Mouse (Mus musculus) CH12.LX (cell line): Measurements from ENCODE around the gene Dennd2c.

Experiments
- CTCF ChIP-seq, 2 experiments: IDR thresholded peaks in 1 of 2; conservative IDR thresholded peaks in 1 of 2; 2 replicates each; pipeline ENCODE4 v1.5.1; 2011 to 2012; ENCODE audit warnings: low read depth in 2 of 2, low read length in 2 of 2, improper control_type of control experiment in 1 of 2, inconsistent platforms in 1 of 2, mild to moderate bottlenecking in 1 of 2, moderate library complexity in 1 of 2
- EP300 ChIP-seq: IDR thresholded peaks from 2 replicates; pipeline ENCODE4 v1.6.1; 2011; ENCODE audit warnings: low read length, improper control_type of control experiment
- JUND ChIP-seq: conservative IDR thresholded peaks from 2 replicates; pipeline ENCODE4 v1.6.1; 2011; ENCODE audit warnings: low read depth, low read length, improper control_type of control experiment
- MYC ChIP-seq: IDR thresholded peaks from 2 replicates; pipeline ENCODE4 v1.6.1; 2011; ENCODE audit warnings: low read depth, mild to moderate bottlenecking, improper control_type of control experiment, low read length
- NELFE ChIP-seq: IDR thresholded peaks from 2 replicates; pipeline ENCODE4 v1.6.1; 2011; ENCODE audit warnings: low read depth, low read length, improper control_type of control experiment
- POLR2A ChIP-seq: IDR thresholded peaks from 2 replicates; pipeline ENCODE4 v1.6.1; 2011; ENCODE audit warnings: low read depth, mild to moderate bottlenecking, improper control_type of control experiment, low read length
- TCF12 ChIP-seq: IDR thresholded peaks from 2 replicates; pipeline ENCODE4 v1.6.1; 2014; ENCODE audit warnings: low read depth, mild to moderate bottlenecking, inconsistent platforms, low read length, improper control_type of control experiment
- UBTF ChIP-seq: IDR thresholded peaks from 2 replicates; pipeline ENCODE4 v1.6.1; 2012; ENCODE audit warnings: low read depth, mild to moderate bottlenecking, inconsistent platforms, low read length, improper control_type of control experiment, moderate library complexity
- ZC3H11A ChIP-seq: IDR thresholded peaks from 2 replicates; pipeline ENCODE4 v1.6.1; 2012; ENCODE audit warnings: low read depth, mild to moderate bottlenecking, inconsistent platforms, low read length, improper control_type of control experiment

DNA sequence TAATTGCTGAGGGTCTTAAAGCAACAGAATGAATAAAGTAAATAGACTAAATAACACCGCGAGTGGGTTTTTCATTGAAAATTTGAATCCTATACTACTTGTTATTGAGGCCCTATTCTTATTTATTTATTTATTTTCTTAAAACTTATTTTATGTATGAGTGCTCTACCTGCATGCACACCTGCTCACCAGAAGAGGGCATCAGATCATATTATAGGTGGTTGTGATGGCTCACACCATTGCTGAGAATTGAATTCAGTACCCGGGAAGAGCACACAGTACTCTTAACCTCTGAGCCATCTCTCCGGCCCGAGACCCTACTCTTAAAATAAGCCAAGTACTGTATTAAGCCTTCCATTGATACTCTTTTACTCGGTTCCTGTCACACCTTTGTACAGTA, 2.7 kb upstream of the Dennd2c start:
- TF ChIP-seq POLR2A (no peak), EP300 (no peak), CTCF (conservative IDR thresholded peaks at IDR 0.05 in 1 of 2, IDR thresholded peaks at IDR 0.05 in 1 of 2; ENCODE audit: low read depth in 2 of 2, low read length in 2 of 2) (peak; percentile 7 to 64; a peak in 2 of 4 replicates), UBTF (no peak), MYC (no peak), JUND (no peak), NELFE (no peak), ZC3H11A (no peak; the same call in 1 of the 2 replicates), TCF12 (no peak)
